Mouse (Mus musculus): Measurements from ENCODE around the gene Nkx2-3. TPM values are rescaled to one million over a fixed set of nuclear protein-coding genes. Genes with fewer than 3 reads are reported as not detected.

Gene Nkx2-3
- polyA plus RNA-seq, 1 experiment, result not detected

DNA sequence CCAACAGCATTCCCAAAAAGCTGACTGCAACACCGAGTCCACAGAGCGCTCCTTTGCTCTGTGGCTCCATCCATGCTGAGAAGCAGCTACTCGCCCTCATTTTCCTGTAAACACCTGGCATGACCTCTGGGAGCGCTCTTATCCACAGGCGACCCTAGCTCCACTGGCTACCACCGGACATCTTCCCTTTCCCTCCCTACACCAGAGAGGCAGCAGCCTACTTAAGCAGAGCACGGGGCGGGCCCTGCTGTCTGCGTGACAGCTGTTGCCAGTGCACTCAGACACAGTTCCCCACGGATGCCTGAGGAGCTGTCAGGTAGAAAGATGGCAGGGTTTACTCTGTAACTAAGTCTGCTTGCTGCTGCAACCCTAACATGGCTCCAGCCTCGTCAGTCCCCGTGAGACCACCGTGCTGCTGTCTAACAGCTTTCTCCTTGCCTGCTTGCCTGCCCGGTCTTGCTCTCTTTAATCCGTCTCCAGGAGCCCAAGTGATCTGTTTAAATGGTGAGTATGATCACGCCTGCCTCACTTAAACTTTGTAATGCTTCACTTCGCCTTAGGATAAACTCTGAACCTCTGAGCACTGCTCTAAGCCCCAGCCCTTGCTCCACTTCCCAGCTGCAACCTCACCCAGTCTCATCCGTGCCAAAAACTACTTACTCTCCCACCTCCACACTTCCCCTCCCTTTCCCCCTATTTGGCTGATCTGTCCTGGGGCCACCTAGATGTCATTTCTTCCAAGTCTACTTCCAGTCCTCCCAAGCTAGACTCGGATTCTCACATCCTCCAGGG lies 50.2 kb downstream of the Nkx2-3 start:
- WGBS, result 53% methylated on average over 19 of the region's 19 CpGs
- no peak for DNase-seq
- H3K4me3 ChIP-seq (replicated peaks; ENCODE audit: extremely low read depth, low read depth, low read length), result no peak overlapping the region
- no peaks in the 10 kb centered on the region for H3K4me1 ChIP-seq (ENCODE audit: control insufficient read depth, insufficient read depth, low read length)
- TF ChIP-seq POLR2A (IDR thresholded peaks at IDR 0.05; ENCODE audit: borderline replicate concordance, extremely low read depth, low read depth, low read length) (no peak), CTCF (IDR thresholded peaks at IDR 0.05; ENCODE audit: insufficient read depth, low read length) (peak; percentile 24; the same call in 1 of the 2 replicates)

DNA sequence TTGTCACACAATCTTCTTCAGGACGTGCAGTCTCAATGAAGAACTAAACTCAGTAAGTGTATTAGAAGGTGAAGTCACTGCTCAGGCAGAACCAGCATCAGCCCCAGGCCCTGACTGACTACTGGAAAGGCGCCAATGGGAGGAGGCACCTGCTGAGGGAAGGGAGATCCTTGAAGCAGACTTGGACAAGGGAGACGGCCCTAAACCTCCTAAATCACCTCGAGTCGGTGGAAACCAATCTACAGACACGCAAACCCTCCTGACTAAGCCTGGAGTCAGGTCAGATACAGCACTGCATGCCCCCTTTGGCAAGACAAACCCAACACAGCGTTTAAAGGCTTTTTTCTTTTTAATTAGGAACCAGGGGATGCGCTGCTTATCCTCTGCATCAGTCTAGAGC lies 51.3 kb downstream of the Nkx2-3 start:
- no peak for TF ChIP-seq POLR2A (IDR thresholded peaks at IDR 0.05; ENCODE audit: borderline replicate concordance, extremely low read depth, low read depth, low read length)
- no peak for TF ChIP-seq CTCF (IDR thresholded peaks at IDR 0.05; ENCODE audit: insufficient read depth, low read length)
- WGBS, result 76% methylated on average over 8 of the region's 8 CpGs
- H3K4me3 ChIP-seq (replicated peaks; ENCODE audit: extremely low read depth, low read depth, low read length), result no peak overlapping the region
- no peaks in the 10 kb centered on the region for H3K4me1 ChIP-seq (ENCODE audit: control insufficient read depth, insufficient read depth, low read length)
- no peak for DNase-seq

Other genes starting within 250 kb of the Nkx2-3 start
- 0.77 and 0.94 TPM in 2 replicates for gene Hpse2, start 224.0 kb upstream of the Nkx2-3 start, polyA plus RNA-seq (2012; rRNA removed)
- 0.03 and 0.06 TPM in 2 replicates for gene Cnnm1, start 171.9 kb upstream of the Nkx2-3 start, polyA plus RNA-seq (2012; rRNA removed)
- gene Got1, start 87.7 kb upstream of the Nkx2-3 start, polyA plus RNA-seq (2012; rRNA removed), result 14.1 and 21.7 TPM in 2 replicates
- gene Slc25a28, start 62.6 kb downstream of the Nkx2-3 start, polyA plus RNA-seq (2012; rRNA removed), result 62.9 and 74.4 TPM in 2 replicates
- gene Entpd7, start 77.3 kb downstream of the Nkx2-3 start, polyA plus RNA-seq (2012; rRNA removed), result 3.4 and 4.1 TPM in 2 replicates
- 2.6 and 4.8 TPM in 2 replicates for gene Cutc, start 140.7 kb downstream of the Nkx2-3 start, polyA plus RNA-seq (2012; rRNA removed)
- gene Cox15, start 140.7 kb downstream of the Nkx2-3 start, polyA plus RNA-seq (2012; rRNA removed), result 7.8 and 10.4 TPM in 2 replicates
- 0.01 and 0.13 TPM in 2 replicates for gene Abcc2, start 169.9 kb downstream of the Nkx2-3 start, polyA plus RNA-seq (2012; rRNA removed)

Data from lung, adult 2 months (tissue).